Mouse (Mus musculus): ENCODE measurements around the gene Ppp2r3a. TPM values are rescaled to one million over a fixed set of nuclear protein-coding genes. Genes with fewer than 3 reads are reported as not detected.

Gene Ppp2r3a
- polyA plus RNA-seq, 1 experiment: 0.33 TPM

DNA sequence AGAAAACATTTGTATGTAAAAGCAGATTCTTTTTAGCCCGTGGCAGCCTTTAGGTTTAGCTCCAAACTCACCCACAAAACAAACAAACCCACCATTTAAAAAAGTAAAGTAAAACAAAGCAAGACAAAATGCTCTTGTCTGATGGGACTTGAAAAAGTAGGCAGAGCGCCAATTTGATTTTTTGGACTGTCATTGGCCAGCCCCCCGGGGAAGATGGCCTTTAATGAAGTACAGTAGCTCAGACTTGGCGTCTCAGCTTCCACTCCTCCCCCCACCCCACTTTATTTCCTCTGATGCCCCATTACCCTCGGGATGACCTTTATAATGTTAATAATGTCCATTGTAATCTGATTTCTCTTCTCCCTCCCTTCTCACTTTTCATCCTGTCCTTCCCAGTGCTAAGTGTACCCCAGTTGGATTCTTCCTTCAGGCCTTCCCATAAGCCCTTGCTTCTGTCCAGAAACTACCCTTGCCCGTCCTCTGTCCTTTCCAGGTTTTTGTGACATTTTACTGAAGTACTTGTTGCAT lies 189.3 kb downstream of the Ppp2r3a start:
- Histone ChIP-seq H3K4me1 (ENCODE audit: control insufficient read depth, insufficient read depth, insufficient read length) (no peaks in the 10 kb centered on the region; the same call in 1 of the 2 replicates), H3K27ac (ENCODE audit: insufficient read depth, low read length) (no peak overlapping the region), H3K27me3 (ENCODE audit: control insufficient read depth, insufficient read depth, low read length) (no peaks in the 10 kb centered on the region), H3K4me3 (ENCODE audit: extremely low read depth, insufficient read depth, insufficient read length) (no peak overlapping the region), H3K36me3 (ENCODE audit: control insufficient read depth, insufficient read depth, low read length) (no peaks in the 10 kb centered on the region)
- WGBS: 91% methylated on average over 6 of the region's 6 CpGs
- no peak for TF ChIP-seq CTCF (IDR thresholded peaks at IDR 0.05; ENCODE audit: extremely low read depth, insufficient read depth, insufficient read length, insufficient replicate concordance)
- no peak for TF ChIP-seq POLR2A (IDR thresholded peaks at IDR 0.05; ENCODE audit: low read depth, low read length)
- no peak for DNase-seq (ENCODE audit: low read depth in 1 of 2, low spot score in 2 of 2)

DNA sequence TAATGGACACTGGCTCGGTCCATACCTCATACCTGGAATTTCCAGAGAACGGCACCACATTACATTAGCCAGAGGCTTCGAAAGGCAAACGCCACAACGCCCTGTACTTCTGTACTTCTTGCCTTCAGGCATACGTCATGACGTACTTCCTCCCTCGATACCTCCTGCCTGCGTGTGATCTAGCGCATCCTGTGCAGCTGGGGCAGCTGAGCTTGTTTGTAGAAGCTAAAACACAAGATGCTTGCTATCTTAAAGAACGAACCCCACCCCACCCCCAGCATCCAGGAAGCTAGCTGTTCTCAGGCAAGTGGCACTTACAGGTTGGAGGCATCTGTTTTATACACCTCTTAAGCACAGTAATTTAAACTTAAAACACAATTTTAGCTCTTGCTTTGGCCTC lies 190.6 kb downstream of the Ppp2r3a start:
- Histone ChIP-seq H3K27ac (ENCODE audit: insufficient read depth, low read length) (peak overlapping the region; percentile 54), H3K36me3 (ENCODE audit: control insufficient read depth, insufficient read depth, low read length) (no peaks in the 10 kb centered on the region), H3K4me3 (ENCODE audit: extremely low read depth, insufficient read depth, insufficient read length) (no peak overlapping the region), H3K27me3 (ENCODE audit: control insufficient read depth, insufficient read depth, low read length) (no peaks in the 10 kb centered on the region), H3K4me1 (ENCODE audit: control insufficient read depth, insufficient read depth, insufficient read length) (no peaks in the 10 kb centered on the region; the same call in 1 of the 2 replicates)
- DNase-seq (ENCODE audit: low read depth in 1 of 2, low spot score in 2 of 2): peak; percentile 38 to 87
- WGBS: 28% methylated on average over 11 of the region's 11 CpGs
- TF ChIP-seq POLR2A (IDR thresholded peaks at IDR 0.05; ENCODE audit: low read depth, low read length): no peak; the same call in 1 of the 2 replicates

DNA sequence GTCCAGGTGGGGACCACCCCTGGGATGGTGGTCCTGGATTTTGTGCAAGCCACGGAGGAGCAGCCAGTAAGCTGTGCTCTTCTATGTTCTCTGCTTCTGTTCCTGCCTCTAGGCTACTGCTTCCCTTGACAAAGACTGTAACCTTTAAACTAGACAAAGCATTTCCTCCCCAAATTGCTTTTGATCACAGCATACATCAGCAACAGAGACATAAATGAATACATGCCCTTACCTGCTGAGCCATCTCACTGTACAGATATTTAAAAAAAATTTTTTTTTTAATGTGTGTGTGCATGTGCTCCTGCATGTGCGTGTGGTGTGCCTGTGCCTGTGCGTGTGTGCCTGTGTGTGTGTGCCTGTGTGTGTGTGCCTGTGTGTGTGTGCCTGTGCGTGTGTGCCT lies 194.4 kb downstream of the Ppp2r3a start:
- Histone ChIP-seq H3K27ac (ENCODE audit: insufficient read depth, low read length) (no peak overlapping the region), H3K36me3 (ENCODE audit: control insufficient read depth, insufficient read depth, low read length) (no peaks in the 10 kb centered on the region), H3K27me3 (ENCODE audit: control insufficient read depth, insufficient read depth, low read length) (no peaks in the 10 kb centered on the region; the same call in 1 of the 2 replicates), H3K4me3 (ENCODE audit: extremely low read depth, insufficient read depth, insufficient read length) (no peak overlapping the region), H3K4me1 (ENCODE audit: control insufficient read depth, insufficient read depth, insufficient read length) (no peaks in the 10 kb centered on the region; the same call in 1 of the 2 replicates)
- TF ChIP-seq POLR2A (IDR thresholded peaks at IDR 0.05; ENCODE audit: low read depth, low read length) (no peak), CTCF (IDR thresholded peaks at IDR 0.05; ENCODE audit: extremely low read depth, insufficient read depth, insufficient read length, insufficient replicate concordance) (no peak)
- WGBS: 87% methylated on average over 4 of the region's 4 CpGs
- no peak for DNase-seq (ENCODE audit: low read depth in 1 of 2, low spot score in 2 of 2)

Other genes starting within 250 kb of the Ppp2r3a start
- 20.9 and 22.0 TPM in 2 replicates for gene Pccb, start 216.9 kb downstream of the Ppp2r3a start, polyA plus RNA-seq (2012; rRNA removed)
- 27.6 and 41.6 TPM in 2 replicates for gene Msl2, start 177.7 kb downstream of the Ppp2r3a start, polyA plus RNA-seq (2012; rRNA removed)

Measured in spleen, adult 2 months (tissue).